Mouse (Mus musculus) midbrain, embryonic 13.5 days (tissue): ENCODE results near the gene Smim7. TPM values are rescaled to one million over a fixed set of nuclear protein-coding genes. Genes with fewer than 3 reads are reported as not detected.

Experiments used
- ATAC-seq: fragments of 200-750 bp; cut with Nextera tagmentation; 2 replicates; pipeline ENCODE4 v1.8.0; 2017; ENCODE audit warnings: mild to moderate bottlenecking, moderate TSS enrichment, moderate library complexity
- H3K27ac ChIP-seq: fragments of 300-500 bp; sonication (generic); 2 replicates; pipeline ENCODE4 v1.5.1; 2015; ENCODE audit warnings: inconsistent platforms, mild to moderate bottlenecking, moderate library complexity
- H3K27me3 ChIP-seq: fragments of 300-500 bp; sonication (generic); 2 replicates; pipeline ENCODE4 v1.6.1; 2015; ENCODE audit warnings: mild to moderate bottlenecking, inconsistent platforms
- H3K36me3 ChIP-seq: fragments of 300-500 bp; sonication (generic); 2 replicates; pipeline ENCODE4 v1.6.1; 2015; ENCODE audit warnings: mild to moderate bottlenecking, inconsistent platforms
- H3K4me1 ChIP-seq: fragments of 300-500 bp; sonication (generic); replicated peaks from 2 replicates; pipeline ENCODE4 v1.6.1; 2015; ENCODE audit warnings: inconsistent platforms
- H3K4me2 ChIP-seq: fragments of 300-500 bp; sonication (generic); replicated peaks from 2 replicates; pipeline ENCODE4 v1.6.1; 2015; ENCODE audit warnings: moderate library complexity, mild to moderate bottlenecking, inconsistent platforms
- H3K4me3 ChIP-seq: fragments of 300-500 bp; sonication (generic); replicated peaks from 2 replicates; pipeline ENCODE4 v1.5.1; 2015; ENCODE audit warnings: mild to moderate bottlenecking, inconsistent platforms
- H3K9ac ChIP-seq: fragments of 300-500 bp; sonication (generic); replicated peaks from 2 replicates; pipeline ENCODE4 v1.6.1; 2015; ENCODE audit warnings: mild to moderate bottlenecking, inconsistent platforms
- H3K9me3 ChIP-seq: fragments of 300-500 bp; sonication (generic); 2 replicates; pipeline ENCODE4 v1.6.1; 2016; ENCODE audit warnings: mild to moderate bottlenecking, inconsistent platforms
- WGBS: fragments of 180-500 bp; shearing (Covaris S2); methylation state at CpG from one replicate; pipeline ENCODE4 v1.1.7; 2015; 5-methylcytosine and 5-hydroxymethylcytosine counted together
- polyA plus RNA-seq: library from polyadenylated mRNA; unstranded; fragments of >200 nt; fragmentation: Nextera tagmentation; extraction: Ambion mirVana; gene quantifications from 2 replicates; pipeline ENCODE4 v1.2.1, GENCODE M21; 2015

Gene Smim7
- polyA plus RNA-seq, 1 experiment from 2014 or later: 129 TPM

GRCm38 (mm10) chr8:72572507-72572906 lies 1.6 kb upstream of the Smim7 start:
- H3K9ac ChIP-seq: peak overlapping the region; percentile 81
- peak overlapping the region; percentile 63 for H3K4me3 ChIP-seq
- H3K36me3 ChIP-seq: peaks cover 20% of the 10 kb centered on the region
- H3K27ac ChIP-seq: no peak overlapping the region
- H3K4me1 ChIP-seq: peaks cover 42% of the 10 kb centered on the region
- 6% methylated on average over 10 of the region's 10 CpGs for WGBS
- ATAC-seq: no peak
- H3K9me3 ChIP-seq: no peaks in the 10 kb centered on the region
- peak overlapping the region; percentile 97 for H3K4me2 ChIP-seq
- H3K27me3 ChIP-seq: no peaks in the 10 kb centered on the region

DNA sequence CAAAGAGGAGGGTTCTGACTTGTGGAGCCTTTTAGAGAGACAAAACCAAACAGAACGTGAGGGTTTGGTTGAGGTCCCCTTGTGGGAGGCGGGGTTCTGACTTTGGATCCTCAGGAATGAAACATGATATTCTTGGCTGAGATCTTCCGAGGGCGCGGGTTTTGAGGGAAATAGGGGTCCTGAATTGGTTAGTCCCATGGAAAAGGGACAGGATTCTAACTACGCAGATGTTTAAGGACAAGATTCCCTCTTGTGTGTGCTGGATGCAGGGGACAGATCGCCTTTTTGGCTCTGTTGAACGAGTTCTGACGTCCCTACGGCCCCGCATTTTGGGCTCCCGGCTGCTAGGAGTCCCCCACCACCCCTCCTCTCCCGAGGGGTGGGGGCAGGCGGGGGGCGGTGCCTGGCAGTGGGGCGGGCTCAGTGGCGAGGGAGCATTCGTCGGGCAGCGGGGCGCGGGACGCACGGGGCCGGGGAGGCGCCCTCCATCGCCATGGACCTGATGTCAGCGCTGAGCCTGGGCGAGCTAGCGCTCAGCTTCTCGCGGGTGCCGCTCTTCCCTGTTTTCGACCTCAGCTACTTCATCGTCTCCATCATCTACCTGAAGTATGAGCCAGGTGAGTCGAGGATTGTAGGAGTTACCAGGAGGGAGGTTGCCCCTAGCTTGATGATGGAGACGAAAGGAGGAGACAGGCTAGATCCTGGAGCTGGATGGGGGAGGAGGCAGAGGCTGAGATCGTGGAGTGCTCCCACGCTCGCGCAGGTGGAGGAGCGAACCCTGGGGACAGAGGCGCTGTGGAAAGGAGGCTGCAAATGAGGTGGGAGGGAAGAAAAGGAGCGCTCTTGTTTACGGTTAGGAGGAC lies 954 bp upstream of the Smim7 start, which contains the start of gene Tmem38a:
Tmem38a (plus strand) TSS at position 445 of the 863 bp plus-strand sequence.
- Histone ChIP-seq H3K4me1 (peaks cover 42% of the 10 kb centered on the region), H3K4me2 (peak within 1 kb of the TSS; percentile 97), H3K27me3 (no peaks in the 10 kb centered on the region), H3K27ac (peak within 1 kb of the TSS; percentile 81), H3K36me3 (peaks cover 27% of the 10 kb centered on the region), H3K4me3 (peak within 1 kb of the TSS; percentile 63), H3K9me3 (no peaks in the 10 kb centered on the region), H3K9ac (peak within 1 kb of the TSS; percentile 81)
- ATAC-seq: peak; percentile 32
- under 1% methylated on average over 45 of the region's 45 CpGs for WGBS

- Histone ChIP-seq H3K4me1 (peaks cover 17% of the 10 kb centered on the region), H3K27me3 (no peaks in the 10 kb centered on the region), H3K27ac (no peak overlapping the region), H3K9ac (no peak overlapping the region), H3K9me3 (no peaks in the 10 kb centered on the region), H3K4me2 (no peak overlapping the region), H3K4me3 (no peak overlapping the region), H3K36me3 (peaks cover 76% of the 10 kb centered on the region)
- WGBS: 95% methylated on average over 2 of the region's 2 CpGs
- ATAC-seq: no peak
Observed at GRCm38 (mm10) chr8:72565970-72566369, 4.9 kb downstream of the Smim7 start.

- Histone ChIP-seq H3K4me1 (no peaks in the 10 kb centered on the region), H3K4me2 (no peak overlapping the region), H3K9me3 (no peaks in the 10 kb centered on the region), H3K36me3 (peaks cover 69% of the 10 kb centered on the region), H3K4me3 (no peak overlapping the region), H3K27ac (no peak overlapping the region), H3K27me3 (no peaks in the 10 kb centered on the region), H3K9ac (no peak overlapping the region)
- WGBS: 83% methylated on average over 1 of the region's 1 CpGs
- no peak for ATAC-seq
Observed at GRCm38 (mm10) chr8:72561111-72561689, 9.7 kb downstream of the Smim7 start.

- H3K36me3 ChIP-seq: peaks cover 43% of the 10 kb centered on the region
- 47% methylated on average over 4 of the region's 4 CpGs for WGBS
Observed at GRCm38 (mm10) chr8:72555770-72556169, 15.1 kb downstream of the Smim7 start.

DNA sequence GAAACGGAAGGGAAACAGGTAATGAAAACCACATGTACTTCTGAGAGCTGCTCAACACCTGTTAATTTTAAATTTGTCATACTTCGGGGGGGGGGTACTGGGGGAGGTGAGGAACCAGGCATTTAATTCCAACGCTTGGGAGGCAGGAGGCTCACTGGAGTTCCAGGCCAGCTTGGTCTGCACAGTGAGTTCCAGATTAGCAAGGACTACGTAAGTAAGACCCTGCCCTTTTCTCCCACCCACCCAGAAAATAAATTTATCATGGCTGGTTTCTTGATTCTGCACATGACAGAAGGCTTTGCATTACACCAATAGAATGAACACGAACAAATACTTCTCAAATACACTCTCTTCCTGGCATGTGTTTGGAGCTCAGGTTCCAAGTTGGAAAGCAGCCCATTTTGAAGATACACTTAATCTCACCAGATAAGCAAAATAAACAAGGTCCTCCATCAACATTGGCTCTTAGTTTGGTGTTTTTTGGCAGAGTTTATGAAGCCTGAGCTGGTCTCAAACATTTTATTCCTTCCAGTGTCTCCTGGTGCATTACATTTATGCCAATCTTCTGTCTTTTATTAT lies 21.5 kb downstream of the Smim7 start:
- Histone ChIP-seq H3K9me3 (no peaks in the 10 kb centered on the region), H3K4me1 (peaks cover 51% of the 10 kb centered on the region), H3K9ac (peak overlapping the region; percentile 99), H3K27me3 (no peaks in the 10 kb centered on the region), H3K4me3 (peak overlapping the region; percentile 97), H3K27ac (no peak overlapping the region), H3K36me3 (peaks cover 20% of the 10 kb centered on the region), H3K4me2 (peak overlapping the region; percentile 100)
- whole genome bisulfite sequencing: 24% methylated on average over 5 of the region's 5 CpGs
- ATAC-seq: no peak

More at GRCm38 (mm10) chr8:72555770-72556169, 15.1 kb downstream of the Smim7 start:
- no peaks in the 10 kb centered on the region for H3K9me3 ChIP-seq
- no peaks in the 10 kb centered on the region for H3K27me3 ChIP-seq
- no peak overlapping the region for H3K27ac ChIP-seq
- H3K4me3 ChIP-seq: no peak overlapping the region
- H3K4me1 ChIP-seq: peaks cover 10% of the 10 kb centered on the region; the same call in 1 of the 2 replicates
- H3K4me2 ChIP-seq: no peak overlapping the region
- no peak overlapping the region for H3K9ac ChIP-seq
- ATAC-seq: no peak

DNA sequence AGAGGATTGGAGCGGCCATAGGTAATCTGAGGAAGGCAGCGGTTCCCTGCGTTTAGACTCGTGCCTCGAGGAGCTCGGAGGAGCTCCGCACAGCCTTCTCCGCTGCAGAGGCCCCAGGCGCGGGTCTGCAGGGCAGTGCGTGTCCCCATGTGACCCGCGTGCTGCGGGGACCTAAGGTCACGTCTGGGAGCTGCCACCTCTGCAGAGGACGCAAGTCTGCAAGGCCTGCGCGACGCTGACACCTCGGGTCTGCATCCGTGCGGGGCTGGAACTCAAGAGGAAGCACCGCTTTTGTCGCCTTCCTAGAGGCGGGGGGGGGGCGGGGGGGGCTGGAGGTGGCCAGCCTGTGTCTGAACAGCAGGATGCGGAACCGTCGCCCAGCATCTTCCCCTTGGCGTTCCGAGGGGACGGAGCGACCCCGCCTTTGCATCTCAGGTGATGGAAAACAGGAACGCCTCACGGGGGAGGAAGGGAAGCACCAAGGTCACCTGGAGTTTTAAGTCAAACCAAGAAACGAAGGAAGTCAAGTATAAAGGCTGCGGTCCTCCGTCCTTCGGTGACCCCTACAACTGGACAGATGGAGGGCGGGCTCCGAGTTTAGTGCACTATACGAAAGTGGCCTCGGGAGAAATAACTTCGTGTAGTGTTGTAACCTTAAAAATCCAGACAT lies 22.1 kb downstream of the Smim7 start:
- peak overlapping the region; percentile 87 for H3K27ac ChIP-seq
- H3K4me2 ChIP-seq: peak overlapping the region; percentile 100
- peaks cover 51% of the 10 kb centered on the region for H3K4me1 ChIP-seq
- ATAC-seq: peak; percentile 2; the same call in 1 of the 2 replicates
- under 1% methylated on average over 45 of the region's 45 CpGs for WGBS
- peaks cover 25% of the 10 kb centered on the region for H3K36me3 ChIP-seq
- H3K9ac ChIP-seq: peak overlapping the region; percentile 99
- H3K27me3 ChIP-seq: no peaks in the 10 kb centered on the region
- H3K4me3 ChIP-seq: peak overlapping the region; percentile 97
- no peaks in the 10 kb centered on the region for H3K9me3 ChIP-seq

DNA sequence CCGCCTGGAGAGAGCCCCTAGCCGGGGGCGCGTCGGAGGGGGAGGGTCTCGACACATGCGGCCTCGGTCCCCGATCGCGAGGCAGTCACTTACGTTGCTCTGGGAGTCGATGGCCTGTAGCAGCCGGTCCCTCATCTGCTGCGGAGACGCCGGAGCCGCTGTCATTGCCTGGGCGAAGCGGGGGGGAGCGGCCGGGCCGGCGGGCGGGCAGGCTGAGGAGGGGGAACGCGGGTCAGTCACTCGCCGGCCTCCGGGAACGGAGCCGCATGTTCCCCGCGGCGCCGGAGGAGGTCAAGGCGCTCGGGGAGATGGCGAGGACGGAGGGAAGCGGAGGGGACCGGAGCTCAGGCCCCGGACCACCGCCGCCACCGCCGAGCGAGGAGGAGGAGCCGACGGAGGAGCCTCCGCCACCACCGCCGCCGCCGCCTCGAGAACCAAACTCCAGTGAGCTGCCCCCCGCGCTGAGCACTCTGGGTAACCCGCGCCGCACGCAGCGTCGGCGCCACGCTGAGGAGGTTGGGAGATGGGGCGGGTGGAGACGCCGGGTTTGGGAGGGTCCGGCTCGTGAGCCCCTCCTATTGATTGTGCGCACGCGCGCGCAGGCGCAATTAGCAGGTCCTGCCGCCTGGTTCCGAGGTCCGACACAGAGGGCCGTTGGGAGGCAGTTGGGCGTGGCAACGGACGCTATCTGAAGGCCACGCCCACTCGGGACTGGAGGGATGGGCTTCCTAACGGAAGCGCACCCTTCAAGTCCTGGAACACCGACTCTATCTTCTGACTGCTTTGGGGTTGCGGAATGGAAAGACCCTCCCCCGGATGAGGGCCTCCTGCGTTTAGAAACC lies 22.9 kb downstream of the Smim7 start, which contains the start of gene Med26:
Med26 (minus strand) TSS at position 469 of the 842 bp plus-strand sequence.
- H3K27me3 ChIP-seq: no peaks in the 10 kb centered on the region
- no peaks in the 10 kb centered on the region for H3K9me3 ChIP-seq
- peak within 1 kb of the TSS; percentile 87 for H3K27ac ChIP-seq
- peaks cover 23% of the 10 kb centered on the region for H3K36me3 ChIP-seq
- peak within 1 kb of the TSS; percentile 97 for H3K4me3 ChIP-seq
- peak within 1 kb of the TSS; percentile 99 for H3K9ac ChIP-seq
- H3K4me2 ChIP-seq: peak within 1 kb of the TSS; percentile 100
- WGBS: under 1% methylated on average over 88 of the region's 92 CpGs
- peaks cover 51% of the 10 kb centered on the region for H3K4me1 ChIP-seq
- ATAC-seq: peak; percentile 95

DNA sequence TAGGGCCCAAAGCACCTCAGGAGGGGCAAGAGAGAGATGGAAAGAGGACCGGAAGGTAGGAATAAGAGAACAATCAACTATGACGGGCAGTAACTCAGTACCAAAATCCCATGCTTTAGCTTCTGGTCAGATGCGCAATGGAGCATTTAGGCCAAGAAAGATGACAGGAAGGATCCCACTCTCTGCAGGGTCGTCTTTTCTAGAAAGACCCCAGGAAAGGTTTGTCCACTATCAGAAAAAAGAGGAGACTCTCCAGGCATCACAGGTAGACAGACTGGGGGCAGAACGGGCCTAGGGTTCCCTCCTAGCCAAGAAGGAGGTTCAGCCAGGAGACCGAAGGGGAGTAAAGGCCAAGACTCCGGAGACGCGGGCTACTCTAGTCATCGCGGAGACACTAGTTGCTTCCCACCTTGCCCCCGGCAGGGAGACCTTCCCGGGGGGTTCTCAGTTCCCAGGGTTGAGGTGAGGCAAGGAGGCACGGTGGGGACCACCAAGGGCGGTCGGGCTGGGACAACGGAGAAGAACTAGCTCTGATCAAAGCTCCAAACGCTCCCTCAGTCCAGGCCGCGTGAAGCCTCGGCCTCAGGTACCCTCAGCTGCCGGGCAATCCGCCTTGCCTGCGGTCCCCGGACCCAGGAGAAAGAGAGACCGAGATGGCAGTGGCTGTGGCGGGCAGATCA lies 23.6 kb downstream of the Smim7 start:
- Histone ChIP-seq H3K4me1 (peaks cover 44% of the 10 kb centered on the region), H3K9me3 (no peaks in the 10 kb centered on the region), H3K27me3 (no peaks in the 10 kb centered on the region), H3K4me2 (peak overlapping the region; percentile 100), H3K27ac (peak overlapping the region; percentile 87), H3K9ac (peak overlapping the region; percentile 99), H3K4me3 (peak overlapping the region; percentile 97), H3K36me3 (peaks cover 18% of the 10 kb centered on the region)
- 3% methylated on average over 27 of the region's 27 CpGs for WGBS
- no peak; the same call in 1 of the 2 replicates for ATAC-seq

DNA sequence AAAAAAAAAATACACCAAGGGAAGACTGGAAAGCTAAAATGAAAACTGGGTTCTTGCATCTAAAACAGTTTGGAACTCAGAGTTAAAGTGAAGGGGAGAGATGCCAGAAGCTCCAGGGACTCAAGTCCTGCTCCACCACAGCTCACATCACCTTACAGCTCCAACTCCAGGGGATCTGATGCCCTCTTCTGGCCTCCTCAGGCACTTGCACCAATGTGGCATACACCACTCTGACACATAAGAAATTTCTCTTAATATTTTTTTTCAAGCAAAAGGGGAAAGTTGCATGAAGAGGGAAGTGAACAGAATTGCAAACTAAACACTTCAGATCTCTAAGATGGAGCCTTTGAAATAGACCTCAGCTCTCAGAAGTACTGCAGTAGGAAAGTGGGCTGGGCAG lies 31.7 kb downstream of the Smim7 start:
- H3K4me2 ChIP-seq: no peak overlapping the region
- no peak overlapping the region for H3K4me3 ChIP-seq
- peaks cover 12% of the 10 kb centered on the region for H3K36me3 ChIP-seq
- H3K9ac ChIP-seq: no peak overlapping the region
- H3K9me3 ChIP-seq: no peaks in the 10 kb centered on the region
- no peak overlapping the region for H3K27ac ChIP-seq
- H3K27me3 ChIP-seq: no peaks in the 10 kb centered on the region
- no peak for ATAC-seq
- no peaks in the 10 kb centered on the region for H3K4me1 ChIP-seq
